Mouse (Mus musculus) embryonic facial prominence, embryonic 15.5 days (tissue): ENCODE data around the gene Sec14l4. TPM values are rescaled to one million over a fixed set of nuclear protein-coding genes. Genes with fewer than 3 reads are reported as not detected.

ENCODE experiments used
- polyA plus RNA-seq: library from polyadenylated mRNA; unstranded; fragments of >200 nt; fragmentation: Nextera tagmentation; extraction: Ambion mirVana; gene quantifications from 2 replicates; pipeline ENCODE4 v1.2.1, GENCODE M21; 2015

The Sec14l4 gene
- polyA plus RNA-seq, 1 experiment from 2014 or later = 0.94 TPM

Other genes with a start within 250 kb of the Sec14l4 start
- gene Osbp2, start 167.6 kb upstream of the Sec14l4 start, polyA plus RNA-seq = 1.1 and 1.3 TPM in 2 replicates
- 0.49 and 1.2 TPM in 2 replicates for gene 4921536K21Rik, start 136.4 kb upstream of the Sec14l4 start, polyA plus RNA-seq
- 9.1 and 12.6 TPM in 2 replicates for gene Dusp18, start 136.2 kb upstream of the Sec14l4 start, polyA plus RNA-seq
- 9.4 and 9.9 TPM in 2 replicates for gene Slc35e4, start 116.8 kb upstream of the Sec14l4 start, polyA plus RNA-seq
- 48.5 and 55.9 TPM in 2 replicates for gene Tcn2, start 99.3 kb upstream of the Sec14l4 start, polyA plus RNA-seq
- 72.7 and 72.9 TPM in 2 replicates for gene Pes1, start 67.5 kb upstream of the Sec14l4 start, polyA plus RNA-seq
- 0.24 and 0.37 TPM in 2 replicates for gene 4930556J24Rik, start 54.7 kb upstream of the Sec14l4 start, polyA plus RNA-seq
- gene Gal3st1, start 47.8 kb upstream of the Sec14l4 start, polyA plus RNA-seq = 2.4 and 3.7 TPM in 2 replicates
- gene Sec14l3, start 33.4 kb downstream of the Sec14l4 start, polyA plus RNA-seq = 9.1 and 16.1 TPM in 2 replicates
- 5.6 and 5.9 TPM in 2 replicates for gene Mtfp1, start 64.0 kb downstream of the Sec14l4 start, polyA plus RNA-seq
- 3.8 and 4.7 TPM in 2 replicates for gene Sec14l2, start 92.0 kb downstream of the Sec14l4 start, polyA plus RNA-seq
- gene Rnf215, start 103.7 kb downstream of the Sec14l4 start, polyA plus RNA-seq = 38.2 and 39.7 TPM in 2 replicates
- gene Ccdc157, start 128.8 kb downstream of the Sec14l4 start, polyA plus RNA-seq = 14.4 and 16.6 TPM in 2 replicates
- gene Sf3a1, start 128.9 kb downstream of the Sec14l4 start, polyA plus RNA-seq = 50.5 and 57.7 TPM in 2 replicates
- gene Tbc1d10a, start 155.3 kb downstream of the Sec14l4 start, polyA plus RNA-seq = 56.1 and 56.2 TPM in 2 replicates
- 13.1 and 14.0 TPM in 2 replicates for gene Castor1, start 186.8 kb downstream of the Sec14l4 start, polyA plus RNA-seq
- 0.20 and 0.21 TPM in 2 replicates for gene Osm, start 205.0 kb downstream of the Sec14l4 start, polyA plus RNA-seq
- 0.32 and 0.67 TPM in 2 replicates for gene Lif, start 226.1 kb downstream of the Sec14l4 start, polyA plus RNA-seq